Mouse (Mus musculus) ES-Bruce4 (cell line): Measurements from ENCODE around the gene Psip1. TPM values are rescaled to one million over a fixed set of nuclear protein-coding genes. Genes with fewer than 3 reads are reported as not detected.
"Not testable (repeated sequence)": the region's sequence is repeated elsewhere in the genome, so short reads cannot be mapped to it uniquely, and the experiment has no call there.

Source experiments
- H3K27ac ChIP-seq: 2 replicates; pipeline ENCODE4 v1.5.1; 2012; ENCODE audit warnings: low read length, inconsistent platforms; ENCODE audit not compliant: insufficient read depth
- H3K27me3 ChIP-seq: 2 replicates; pipeline ENCODE4 v1.6.1; 2012; ENCODE audit warnings: mild to moderate bottlenecking, low read length, inconsistent platforms; ENCODE audit not compliant: control insufficient read depth, poor library complexity, insufficient read depth, severe bottlenecking
- H3K36me3 ChIP-seq: 2 replicates; pipeline ENCODE4 v1.6.1; 2012; ENCODE audit warnings: inconsistent platforms, mild to moderate bottlenecking, low read length, moderate library complexity; ENCODE audit not compliant: control insufficient read depth, poor library complexity, insufficient read depth, severe bottlenecking
- H3K4me1 ChIP-seq: one replicate; pipeline ENCODE4 v1.8.1; 2011; ENCODE audit warnings: low read length; ENCODE audit not compliant: control insufficient read depth, insufficient read depth
- H3K4me3 ChIP-seq: 2 replicates; pipeline ENCODE4 v1.5.1; 2011; ENCODE audit warnings: low read depth, mild to moderate bottlenecking, low read length
- H3K9ac ChIP-seq: 2 replicates; pipeline ENCODE4 v1.6.1; 2012; ENCODE audit warnings: low read depth, mild to moderate bottlenecking, inconsistent platforms; ENCODE audit not compliant: poor library complexity, severe bottlenecking
- H3K9me3 ChIP-seq: replicated peaks from 2 replicates; pipeline ENCODE4 v1.6.1; 2012; ENCODE audit warnings: mild to moderate bottlenecking, low read length, inconsistent platforms; ENCODE audit not compliant: control insufficient read depth, poor library complexity, insufficient read depth, severe bottlenecking
- CTCF ChIP-seq: IDR thresholded peaks from one replicate; pipeline ENCODE4 v1.8.1; 2011; ENCODE audit warnings: low read depth, low read length
- EP300 ChIP-seq: IDR thresholded peaks from 2 replicates; pipeline ENCODE4 v1.6.1; 2011; ENCODE audit warnings: low read depth, low read length; ENCODE audit not compliant: insufficient read depth
- POLR2A ChIP-seq: IDR thresholded peaks from one replicate; pipeline ENCODE4 v1.8.1; 2011; ENCODE audit warnings: low read length; ENCODE audit not compliant: insufficient read depth
- polyA plus RNA-seq: library from polyadenylated mRNA; stranded (reverse); fragments of >200 nt; gene quantifications from 2 replicates; pipeline ENCODE4 v1.2.4, GENCODE M21; 2011; ENCODE audit warnings: low read depth; ENCODE audit not compliant: missing spikeins, insufficient read depth, insufficient read length

The Psip1 gene
- 434 and 464 TPM in 2 replicates for polyA plus RNA-seq

GRCm38 (mm10) chr4:83486117-83486901 lies at the start of gene Psip1:
Gene Psip1 (minus strand): TSS chr4:83486459.
- peak within 1 kb of the TSS; percentile 60; the same call in 1 of the 2 replicates for H3K27ac ChIP-seq
- TF ChIP-seq CTCF (no peak), EP300 (0 out of 2 replicates have a peak, but pooled peaks have one; percentile 24), POLR2A (no peak)
- H3K9me3 ChIP-seq: no peaks in the 10 kb centered on the region
- H3K9ac ChIP-seq: peak within 1 kb of the TSS; percentile 95
- peak within 1 kb of the TSS; percentile 100 for H3K4me3 ChIP-seq
- peaks cover 30% of the 10 kb centered on the region for H3K36me3 ChIP-seq
- peaks cover 2% of the 10 kb centered on the region for H3K4me1 ChIP-seq
- H3K27me3 ChIP-seq: no peaks in the 10 kb centered on the region

- TF ChIP-seq CTCF (no peak), POLR2A (no peak), EP300 (no peak)
- no peak overlapping the region for H3K9ac ChIP-seq
- H3K9me3 ChIP-seq: no peaks in the 10 kb centered on the region
- H3K4me1 ChIP-seq: peaks cover 2% of the 10 kb centered on the region
- H3K4me3 ChIP-seq: no peak overlapping the region
- peaks cover 3% of the 10 kb centered on the region; the same call in 1 of the 2 replicates for H3K36me3 ChIP-seq
- no peaks in the 10 kb centered on the region for H3K27me3 ChIP-seq
- H3K27ac ChIP-seq: no peak overlapping the region
Observed at GRCm38 (mm10) chr4:83534024-83534423, 47.8 kb upstream of the Psip1 start.

- peaks cover 3% of the 10 kb centered on the region; the same call in 1 of the 2 replicates for H3K36me3 ChIP-seq
- no peaks in the 10 kb centered on the region for H3K27me3 ChIP-seq
- no peak overlapping the region for H3K4me3 ChIP-seq
- peaks cover 2% of the 10 kb centered on the region for H3K4me1 ChIP-seq
- no peak overlapping the region for H3K9ac ChIP-seq
- H3K9me3 ChIP-seq: no peaks in the 10 kb centered on the region
- no peak overlapping the region for H3K27ac ChIP-seq
- no peak for TF ChIP-seq POLR2A
- TF ChIP-seq CTCF: no peak
- TF ChIP-seq EP300: no peak
Observed at GRCm38 (mm10) chr4:83533168-83533911, 47.1 kb upstream of the Psip1 start.

GRCm38 (mm10) chr4:83530060-83530459 lies 43.8 kb upstream of the Psip1 start:
- H3K9me3 ChIP-seq, H3K36me3 ChIP-seq, H3K4me1 ChIP-seq, H3K27ac ChIP-seq, H3K4me3 ChIP-seq, H3K9ac ChIP-seq, H3K27me3 ChIP-seq: not testable (repeated sequence)

GRCm38 (mm10) chr4:83527921-83528320 lies 41.7 kb upstream of the Psip1 start:
- Histone ChIP-seq H3K4me1 (peaks cover 1% of the 10 kb centered on the region), H3K9ac (no peak overlapping the region), H3K27me3 (no peaks in the 10 kb centered on the region), H3K9me3 (no peaks in the 10 kb centered on the region), H3K36me3 (peaks cover 3% of the 10 kb centered on the region; the same call in 1 of the 2 replicates), H3K27ac (no peak overlapping the region), H3K4me3 (no peak overlapping the region)
- no peak for TF ChIP-seq POLR2A
- no peak for TF ChIP-seq CTCF
- TF ChIP-seq EP300: no peak

GRCm38 (mm10) chr4:83526988-83527334 lies 40.7 kb upstream of the Psip1 start:
- H3K27me3 ChIP-seq: no peaks in the 10 kb centered on the region
- 0 out of 2 replicates have a peak overlapping the region, but pooled peaks have one; percentile 31 for H3K9ac ChIP-seq
- H3K4me1 ChIP-seq: peaks cover 1% of the 10 kb centered on the region
- H3K27ac ChIP-seq: no peak overlapping the region
- peaks cover 3% of the 10 kb centered on the region; the same call in 1 of the 2 replicates for H3K36me3 ChIP-seq
- H3K9me3 ChIP-seq: no peaks in the 10 kb centered on the region
- TF ChIP-seq POLR2A (no peak), EP300 (no peak), CTCF (no peak)
- H3K4me3 ChIP-seq: no peak overlapping the region
